ENCODE assay signal across 33 mouse cellular contexts in genomic region chr2:109182993-109183392, GRCm38 (mm10).
DNase-seq lines count a peak whose midpoint lies in the region; ATAC-seq and TF ChIP-seq lines count a peak whose summit lies in the region.
"Had no signal": no experiment of that assay in that cellular context is flagged by ENCODE, and none has a peak within 500 bp of the region (broad histone marks: within the 10 kb centered on the region; RNA-seq: fewer than 3 reads in every experiment).

No protein-coding gene starts in this region.

- H3K36me3 ChIP-seq in intestine, embryonic 15.5 days = no peaks in the 10 kb centered on the region
- no peaks in the 10 kb centered on the region for H3K36me3 ChIP-seq in intestine, postnatal 0 days (ENCODE audit: control insufficient read depth, insufficient read depth)
- H3K36me3 ChIP-seq: embryonic facial prominence, embryonic 13.5 days; heart, embryonic 12.5 days; limb, embryonic 10.5 days; limb, embryonic 15.5 days; liver, embryonic 13.5 days; midbrain, embryonic 15.5 days; neural tube, embryonic 15.5 days had no signal

- H3K9ac ChIP-seq in intestine, embryonic 15.5 days = no peak overlapping the region
- H3K9ac ChIP-seq in intestine, postnatal 0 days (ENCODE audit: low read depth, low read length) = no peak overlapping the region
- H3K9ac ChIP-seq: embryonic facial prominence, embryonic 13.5 days; forebrain, embryonic 13.5 days; heart, embryonic 12.5 days; hindbrain, embryonic 14.5 days; limb, embryonic 15.5 days; liver, embryonic 13.5 days; midbrain, embryonic 15.5 days; neural tube, embryonic 15.5 days had no signal

- TF ChIP-seq POLR2A in lung, adult 2 months (IDR thresholded peaks at IDR 0.05; ENCODE audit: borderline replicate concordance, extremely low read depth, low read depth, low read length) = no peak

- H3K27me3 ChIP-seq in intestine, embryonic 15.5 days (replicated peaks) = no peaks in the 10 kb centered on the region
- no peaks in the 10 kb centered on the region for H3K27me3 ChIP-seq in intestine, postnatal 0 days (replicated peaks; ENCODE audit: control insufficient read depth, insufficient read depth, low read length)
- H3K27me3 ChIP-seq: embryonic facial prominence, embryonic 13.5 days; forebrain, embryonic 13.5 days; heart, embryonic 12.5 days; limb, embryonic 15.5 days; liver, embryonic 13.5 days; midbrain, embryonic 15.5 days; neural tube, embryonic 15.5 days had no signal

- no peaks in the 10 kb centered on the region for H3K9me3 ChIP-seq in intestine, embryonic 15.5 days
- H3K9me3 ChIP-seq in intestine, postnatal 0 days (ENCODE audit: control insufficient read depth) = no peaks in the 10 kb centered on the region
- H3K9me3 ChIP-seq: embryonic facial prominence, embryonic 13.5 days; forebrain, embryonic 13.5 days; heart, embryonic 12.5 days; limb, embryonic 10.5 days; limb, embryonic 15.5 days; liver, embryonic 13.5 days; midbrain, embryonic 15.5 days; neural tube, embryonic 15.5 days had no signal

- 64% methylated on average over 3 of the region's 3 CpGs for WGBS in intestine, embryonic 15.5 days
- WGBS in intestine, postnatal 0 days = 59% methylated on average over 3 of the region's 3 CpGs
- WGBS in lung, adult 2 months = 52% methylated on average over 3 of the region's 3 CpGs

- peak; percentile 41; the same call in 1 of the 2 replicates for ATAC-seq in intestine, embryonic 15.5 days
- ATAC-seq in intestine, postnatal 0 days = no peak
- ATAC-seq: activated CD4-positive, CD25-positive, alpha-beta regulatory T cell, adult 4 months; CD4-positive, CD25-positive, alpha-beta regulatory T cell, adult 4 months; forebrain, embryonic 13.5 days; midbrain, embryonic 15.5 days had no signal

- no peaks in the 10 kb centered on the region for H3K4me1 ChIP-seq in intestine, embryonic 15.5 days (replicated peaks)
- no peaks in the 10 kb centered on the region for H3K4me1 ChIP-seq in intestine, postnatal 0 days (replicated peaks; ENCODE audit: control insufficient read depth, insufficient read depth, low read length)
- H3K4me1 ChIP-seq in lung, adult 2 months (ENCODE audit: control insufficient read depth, insufficient read depth, low read length) = no peaks in the 10 kb centered on the region
- H3K4me1 ChIP-seq: embryonic facial prominence, embryonic 13.5 days; forebrain, embryonic 13.5 days; heart, embryonic 12.5 days; limb, embryonic 10.5 days; limb, embryonic 15.5 days; liver, embryonic 13.5 days; midbrain, embryonic 15.5 days; neural tube, embryonic 15.5 days had no signal

- DNase-seq in lung, postnatal 10 days = peak; percentile 2
- DNase-seq in lung, adult 2 months = no peak
- peak; percentile 3 for DNase-seq in lung, postnatal 14 days
- peak; percentile 50 for DNase-seq in telencephalon, adult 2 months (ENCODE audit: low read depth, low spot score)
- no peak for DNase-seq in kidney, postnatal 10 days
- DNase-seq in urinary bladder, postnatal 4 days (ENCODE audit: low spot score in 2 of 2) = no peak
- DNase-seq: adrenal gland, adult 8-10 months; cerebellum, adult 11 months; cerebellum, adult 9-10 months; cerebellum, postnatal 36 days; gastrocnemius, adult 2 months; heart, adult 2 months; heart, postnatal 4 days; kidney, adult 2 months; liver, embryonic 13.5 days; right cerebral cortex, adult 18-20 months; thymus, adult 2 months; thymus, postnatal 4 days had no signal

- H3K27ac ChIP-seq in intestine, embryonic 15.5 days = no peak overlapping the region
- H3K27ac ChIP-seq in intestine, postnatal 0 days (ENCODE audit: low read depth, low read length) = no peak overlapping the region
- H3K27ac ChIP-seq: embryonic facial prominence, embryonic 13.5 days; forebrain, embryonic 13.5 days; gastrocnemius, adult 2 months; heart, adult 2 months; hindbrain, embryonic 14.5 days; kidney, postnatal 0 days; limb, embryonic 10.5 days; limb, embryonic 15.5 days; liver, embryonic 13.5 days; midbrain, embryonic 15.5 days; neural tube, embryonic 15.5 days; stomach, postnatal 0 days had no signal

- TF ChIP-seq CTCF in intestine, postnatal 0 days (IDR thresholded peaks at IDR 0.05; ENCODE audit: low read depth) = no peak
- no peak for TF ChIP-seq CTCF in lung, adult 2 months (IDR thresholded peaks at IDR 0.05; ENCODE audit: insufficient read depth, low read length)

- no peak overlapping the region for H3K4me2 ChIP-seq in intestine, embryonic 15.5 days (replicated peaks)
- no peak overlapping the region for H3K4me2 ChIP-seq in intestine, postnatal 0 days (replicated peaks; ENCODE audit: low read depth)
- H3K4me2 ChIP-seq: embryonic facial prominence, embryonic 13.5 days; forebrain, embryonic 13.5 days; heart, embryonic 12.5 days; hindbrain, embryonic 14.5 days; limb, embryonic 15.5 days; liver, embryonic 13.5 days; midbrain, embryonic 15.5 days; neural tube, embryonic 15.5 days had no signal

- no peak overlapping the region for H3K4me3 ChIP-seq in intestine, embryonic 15.5 days (replicated peaks)
- no peak overlapping the region for H3K4me3 ChIP-seq in intestine, postnatal 0 days (ENCODE audit: low read depth, low read length)
- H3K4me3 ChIP-seq in lung, adult 2 months (replicated peaks; ENCODE audit: extremely low read depth, low read depth, low read length) = no peak overlapping the region
- H3K4me3 ChIP-seq: embryonic facial prominence, embryonic 13.5 days; erythroblast, embryonic 14.5 days; forebrain, embryonic 13.5 days; gastrocnemius, adult 2 months; heart, adult 2 months; heart, embryonic 12.5 days; limb, embryonic 10.5 days; limb, embryonic 15.5 days; liver, embryonic 13.5 days; midbrain, embryonic 15.5 days; neural tube, embryonic 15.5 days had no signal

Comparison
In these comparisons a context has a peak if more than half of its experiments do, and no peak if none do; other contexts are left out.
1. DNase-seq: peak in lung, postnatal 10 days (single experiment), lung, postnatal 14 days (single experiment) and telencephalon, adult 2 months (single experiment); none in lung, adult 2 months (single experiment), kidney, postnatal 10 days (single experiment) and urinary bladder, postnatal 4 days (0 of 2).